Mouse (Mus musculus) lung, embryonic 14.5 days (tissue): ENCODE measurements around the gene Zfp574. TPM values are rescaled to one million over a fixed set of nuclear protein-coding genes. Genes with fewer than 3 reads are reported as not detected.
A peak's percentile ranks its signal among the peaks of the same experiment; 100 is the strongest.

Source experiments
- ATAC-seq: fragments of 200-750 bp; cut with Nextera tagmentation; 2 replicates; pipeline ENCODE4 v1.8.0; 2017; ENCODE audit warnings: mild to moderate bottlenecking, moderate TSS enrichment, moderate library complexity; ENCODE audit not compliant: insufficient read depth
- DNase-seq: peaks from one replicate; pipeline ENCODE4 v3.0.0-alpha.2; 2015
- H3K27ac ChIP-seq: fragments of 300-500 bp; sonication (generic); 2 replicates; pipeline ENCODE4 v1.5.1; 2014; ENCODE audit warnings: low read depth, mild to moderate bottlenecking, moderate library complexity
- H3K27me3 ChIP-seq: fragments of 300-500 bp; sonication (generic); 2 replicates; pipeline ENCODE4 v1.6.1; 2014; ENCODE audit warnings: low read length, control low read depth; ENCODE audit not compliant: insufficient read depth
- H3K36me3 ChIP-seq: fragments of 300-500 bp; sonication (generic); 2 replicates; pipeline ENCODE4 v1.6.1; 2014; ENCODE audit warnings: control low read depth; ENCODE audit not compliant: insufficient read depth
- H3K4me1 ChIP-seq: fragments of 300-500 bp; sonication (generic); 2 replicates; pipeline ENCODE4 v1.6.1; 2014; ENCODE audit warnings: antibody characterized with exemption, control low read depth; ENCODE audit not compliant: insufficient read depth
- H3K4me2 ChIP-seq: fragments of 300-500 bp; sonication (generic); 2 replicates; pipeline ENCODE4 v1.6.1; 2014; ENCODE audit warnings: mild to moderate bottlenecking
- H3K4me3 ChIP-seq: fragments of 300-500 bp; sonication (generic); 2 replicates; pipeline ENCODE4 v1.5.1; 2014; ENCODE audit warnings: low read depth, low read length
- H3K9ac ChIP-seq: fragments of 300-500 bp; sonication (generic); 2 replicates; pipeline ENCODE4 v1.6.1; 2014
- H3K9me3 ChIP-seq: fragments of 300-500 bp; sonication (generic); 2 replicates; pipeline ENCODE4 v1.6.1; 2016; ENCODE audit warnings: low read depth, low read length, control low read depth
- CTCF ChIP-seq: IDR thresholded peaks from 2 replicates; pipeline ENCODE4 v1.5.1; 2016; ENCODE audit warnings: antibody characterized with exemption, low read depth
- WGBS: fragments of 180-500 bp; shearing (Covaris S2); extraction: QIAGEN DNeasy Blood & Tissue Kit; methylation state at CpG from one replicate; pipeline ENCODE4 v1.1.7; 2014; 5-methylcytosine and 5-hydroxymethylcytosine counted together
- microRNA-seq: library from miRNA; unstranded; fragments of <30 nt; microRNA quantifications from one replicate; pipeline ENCODE4, GENCODE M21; 2016; ENCODE audit warnings: borderline number of aligned reads
- polyA plus RNA-seq: library from polyadenylated mRNA; unstranded; fragments of >200 nt; fragmentation: Nextera tagmentation; extraction: Ambion mirVana; gene quantifications from 2 replicates; pipeline ENCODE4 v1.2.1, GENCODE M21; 2014

The Zfp574 gene
- polyA plus RNA-seq, 1 experiment from 2014 or later, result 30.7 TPM

- no peaks in the 10 kb centered on the region for H3K4me1 ChIP-seq
- DNase-seq (no peak), ATAC-seq (no peak)
- no peaks in the 10 kb centered on the region for H3K9me3 ChIP-seq
- no peak overlapping the region for H3K4me3 ChIP-seq
- H3K36me3 ChIP-seq, result no peaks in the 10 kb centered on the region
- H3K27ac ChIP-seq, result no peak overlapping the region
- TF ChIP-seq CTCF, result no peak
- H3K9ac ChIP-seq, result no peak overlapping the region
- H3K27me3 ChIP-seq, result peaks cover 25% of the 10 kb centered on the region
- H3K4me2 ChIP-seq, result no peak overlapping the region
- WGBS, result 52% methylated on average over 13 of the region's 13 CpGs
These were observed 57.1 kb downstream of the Zfp574 start for GRCm38 (mm10) chr7:25129390-25129979.

GRCm38 (mm10) chr7:25130565-25130964 lies 58.2 kb downstream of the Zfp574 start:
- no peaks in the 10 kb centered on the region for H3K4me1 ChIP-seq
- H3K4me2 ChIP-seq, result no peak overlapping the region
- no peaks in the 10 kb centered on the region for H3K36me3 ChIP-seq
- H3K27me3 ChIP-seq, result peaks cover 29% of the 10 kb centered on the region
- WGBS, result 74% methylated on average over 11 of the region's 11 CpGs
- no peak for TF ChIP-seq CTCF
- H3K9ac ChIP-seq, result no peak overlapping the region
- DNase-seq (no peak), ATAC-seq (no peak)
- H3K9me3 ChIP-seq, result no peaks in the 10 kb centered on the region
- H3K27ac ChIP-seq, result no peak overlapping the region
- H3K4me3 ChIP-seq, result no peak overlapping the region

- no peak overlapping the region for H3K4me2 ChIP-seq
- no peaks in the 10 kb centered on the region for H3K4me1 ChIP-seq
- no peak for TF ChIP-seq CTCF
- H3K36me3 ChIP-seq, result no peaks in the 10 kb centered on the region
- H3K9ac ChIP-seq, result no peak overlapping the region
- H3K4me3 ChIP-seq, result no peak overlapping the region
- 86% methylated on average over 11 of the region's 11 CpGs for WGBS
- H3K27me3 ChIP-seq, result peaks cover 29% of the 10 kb centered on the region
- no peak overlapping the region for H3K27ac ChIP-seq
- no peaks in the 10 kb centered on the region for H3K9me3 ChIP-seq
- ATAC-seq (no peak), DNase-seq (no peak)
These were observed 58.9 kb downstream of the Zfp574 start for GRCm38 (mm10) chr7:25131247-25131646.

GRCm38 (mm10) chr7:25132318-25132960 lies 60.1 kb downstream of the Zfp574 start:
- Histone ChIP-seq H3K4me1 (no peaks in the 10 kb centered on the region), H3K27ac (no peak overlapping the region), H3K9me3 (no peaks in the 10 kb centered on the region), H3K9ac (no peak overlapping the region), H3K4me2 (0 out of 2 replicates have a peak overlapping the region, but pooled peaks have one; percentile 47), H3K36me3 (no peaks in the 10 kb centered on the region), H3K27me3 (peaks cover 29% of the 10 kb centered on the region), H3K4me3 (0 out of 2 replicates have a peak overlapping the region, but pooled peaks have one; percentile 8)
- 9% methylated on average over 25 of the region's 25 CpGs for WGBS
- DNase-seq (no peak), ATAC-seq (no peak)
- no peak for TF ChIP-seq CTCF

Small RNA genes within 50 kb of the gene (microRNA-seq; reads per million reads assigned to microRNA genes)
- not detected for gene Mir6537

Other genes with a start within 250 kb of the Zfp574 start
- 23.5 and 25.5 TPM in 2 replicates for gene Gm9844, start 210.4 kb upstream of the Zfp574 start, polyA plus RNA-seq
- gene Lypd4, start 202.6 kb upstream of the Zfp574 start, polyA plus RNA-seq, result not detected in 2 replicates
- not detected in 2 replicates for gene Dmrtc2, start 202.5 kb upstream of the Zfp574 start, polyA plus RNA-seq
- 3,015 and 3,069 TPM in 2 replicates for gene Rps19, start 188.2 kb upstream of the Zfp574 start, polyA plus RNA-seq
- 0.16 and 0.24 TPM in 2 replicates for gene Cd79a, start 175.2 kb upstream of the Zfp574 start, polyA plus RNA-seq
- 109 and 120 TPM in 2 replicates for gene Arhgef1, start 169.7 kb upstream of the Zfp574 start, polyA plus RNA-seq
- not detected in 2 replicates for gene Gm4881, start 128.1 kb upstream of the Zfp574 start, polyA plus RNA-seq
- 130 and 131 TPM in 2 replicates for gene Rabac1, start 99.8 kb upstream of the Zfp574 start, polyA plus RNA-seq
- 0.74 and 0.89 TPM in 2 replicates for gene Atp1a3, start 66.6 kb upstream of the Zfp574 start, polyA plus RNA-seq
- gene Grik5, start 221 bp upstream of the Zfp574 start, polyA plus RNA-seq, result 6.7 and 6.8 TPM in 2 replicates
- 0.28 and 0.42 TPM in 2 replicates for gene Pou2f2, start 107.2 kb downstream of the Zfp574 start, polyA plus RNA-seq
- gene Dedd2, start 148.0 kb downstream of the Zfp574 start, polyA plus RNA-seq, result 5.2 and 6.7 TPM in 2 replicates
- gene Zfp526, start 148.9 kb downstream of the Zfp574 start, polyA plus RNA-seq, result 3.5 and 3.8 TPM in 2 replicates
- gene Gsk3a, start 165.3 kb downstream of the Zfp574 start, polyA plus RNA-seq, result 14.6 and 14.9 TPM in 2 replicates
- 24.5 and 26.6 TPM in 2 replicates for gene Erf, start 178.2 kb downstream of the Zfp574 start, polyA plus RNA-seq
- 31.1 and 39.1 TPM in 2 replicates for gene Cic, start 195.1 kb downstream of the Zfp574 start, polyA plus RNA-seq
- 175 and 183 TPM in 2 replicates for gene Pafah1b3, start 225.4 kb downstream of the Zfp574 start, polyA plus RNA-seq
- 0.26 and 0.29 TPM in 2 replicates for gene Prr19, start 228.8 kb downstream of the Zfp574 start, polyA plus RNA-seq
- 0.25 TPM in 1 of 2 replicates, not detected in the other for gene Tmem145, start 233.5 kb downstream of the Zfp574 start, polyA plus RNA-seq
- gene Megf8, start 244.6 kb downstream of the Zfp574 start, polyA plus RNA-seq, result 12.2 and 14.9 TPM in 2 replicates